8 mouse cellular contexts compared by ENCODE assay signal in genomic region chr5:43868253-43868652, GRCm38 (mm10). TPM values are rescaled to one million over a fixed set of nuclear protein-coding genes. Genes with fewer than 3 reads are reported as not detected.
DNase-seq lines count a peak whose midpoint lies in the region; ATAC-seq and TF ChIP-seq lines count a peak whose summit lies in the region.

Cd38 (plus strand) TSS chr5:43868553.

- no peak for TF ChIP-seq CTCF in left cerebral cortex, adult 2 months (IDR thresholded peaks at IDR 0.05)

- H3K9ac ChIP-seq in embryonic facial prominence, embryonic 12.5 days, result peak within 1 kb of the TSS; percentile 49
- peak within 1 kb of the TSS; percentile 44 for H3K9ac ChIP-seq in intestine, embryonic 14.5 days (ENCODE audit: low read length)
- no peak within 1 kb of the TSS for H3K9ac ChIP-seq in neural tube, embryonic 14.5 days (replicated peaks; ENCODE audit: low read depth, low read length)

- peaks cover 8% of the 10 kb centered on the region; the same call in 1 of the 2 replicates for H3K4me1 ChIP-seq in embryonic facial prominence, embryonic 12.5 days
- 0 out of 2 replicates have a peak, but pooled peaks cover 3% of the 10 kb centered on the region for H3K4me1 ChIP-seq in intestine, embryonic 14.5 days (replicated peaks; ENCODE audit: control insufficient read depth, insufficient read depth, low read length)
- H3K4me1 ChIP-seq in neural tube, embryonic 14.5 days (ENCODE audit: control insufficient read depth, insufficient read depth, low read length), result peaks cover 6% of the 10 kb centered on the region; the same call in 1 of the 2 replicates

- intact Hi-C loops in left cerebral cortex, adult 2 months (cut with DNase I), result no loop called here

- no peaks in the 10 kb centered on the region for H3K36me3 ChIP-seq in embryonic facial prominence, embryonic 12.5 days
- no peaks in the 10 kb centered on the region for H3K36me3 ChIP-seq in intestine, embryonic 14.5 days (ENCODE audit: control insufficient read depth, insufficient read depth, low read length)
- no peaks in the 10 kb centered on the region for H3K36me3 ChIP-seq in neural tube, embryonic 14.5 days (ENCODE audit: control insufficient read depth, insufficient read depth, low read length)

- DNase-seq in left cerebral cortex, adult 2 months (ENCODE audit: extremely low spot score in 1 of 2, low spot score in 2 of 2), result no peak
- no peak for DNase-seq in left cerebral cortex, adult 18-20 months (ENCODE audit: low spot score in 2 of 2)
- no peak for DNase-seq in intestine, embryonic 14.5 days (ENCODE audit: low spot score)
- no peak for DNase-seq in cerebellum, adult 18-20 months
- DNase-seq in spleen, postnatal 36 days (ENCODE audit: low spot score in 2 of 2), result no peak
- no peak for DNase-seq in frontal cortex, postnatal 14 days (ENCODE audit: low spot score in 2 of 2)

- no peaks in the 10 kb centered on the region for H3K9me3 ChIP-seq in embryonic facial prominence, embryonic 12.5 days
- H3K9me3 ChIP-seq in intestine, embryonic 14.5 days (ENCODE audit: control insufficient read depth, low read length), result no peaks in the 10 kb centered on the region
- no peaks in the 10 kb centered on the region for H3K9me3 ChIP-seq in neural tube, embryonic 14.5 days (ENCODE audit: control insufficient read depth, low read length)

- no peaks in the 10 kb centered on the region for H3K27me3 ChIP-seq in embryonic facial prominence, embryonic 12.5 days
- no peaks in the 10 kb centered on the region for H3K27me3 ChIP-seq in intestine, embryonic 14.5 days (replicated peaks; ENCODE audit: control insufficient read depth, insufficient read depth, low read length)
- no peaks in the 10 kb centered on the region for H3K27me3 ChIP-seq in neural tube, embryonic 14.5 days (ENCODE audit: control insufficient read depth, insufficient read depth, low read length)

- peak within 1 kb of the TSS; percentile 67 for H3K4me2 ChIP-seq in embryonic facial prominence, embryonic 12.5 days (replicated peaks)
- H3K4me2 ChIP-seq in intestine, embryonic 14.5 days (ENCODE audit: low read length), result peak within 1 kb of the TSS; percentile 68
- peak within 1 kb of the TSS; percentile 55 for H3K4me2 ChIP-seq in neural tube, embryonic 14.5 days (ENCODE audit: low read depth, low read length)

- peak within 1 kb of the TSS; percentile 63 for H3K27ac ChIP-seq in left cerebral cortex, adult 2 months
- 0 out of 2 replicates have a peak within 1 kb of the TSS, but pooled peaks have one; percentile 36 for H3K27ac ChIP-seq in embryonic facial prominence, embryonic 12.5 days
- H3K27ac ChIP-seq in intestine, embryonic 14.5 days (ENCODE audit: low read depth), result peak within 1 kb of the TSS; percentile 33; the same call in 1 of the 2 replicates
- no peak within 1 kb of the TSS for H3K27ac ChIP-seq in neural tube, embryonic 14.5 days (ENCODE audit: low read depth, low read length)

- ATAC-seq in embryonic facial prominence, embryonic 12.5 days (ENCODE audit: insufficient number of reproducible peaks, insufficient read depth, low FRiP score, low TSS enrichment), result no peak
- ATAC-seq in intestine, embryonic 14.5 days (replicated peaks; ENCODE audit: low FRiP score, low TSS enrichment, low read depth), result no peak
- no peak for ATAC-seq in neural tube, embryonic 14.5 days (ENCODE audit: low read depth)

- H3K4me3 ChIP-seq in left cerebral cortex, adult 2 months, result peak within 1 kb of the TSS; percentile 43
- H3K4me3 ChIP-seq in embryonic facial prominence, embryonic 12.5 days, result peak within 1 kb of the TSS; percentile 41
- peak within 1 kb of the TSS; percentile 35 for H3K4me3 ChIP-seq in intestine, embryonic 14.5 days (ENCODE audit: low read depth, low read length)
- H3K4me3 ChIP-seq in neural tube, embryonic 14.5 days (ENCODE audit: low read depth, low read length), result peak within 1 kb of the TSS; percentile 26

RNA-seq across cellular contexts. Expression of gene Cd38, which starts in this region (rescaled TPM):
- total RNA-seq in left cerebral cortex, adult 2 months (2021), result 1 to 10 TPM; 1.2 to 2.2 TPM
- 1 to 10 TPM in 1 of 2 experiments, under 1 TPM in 1; 0.63 to 1.3 TPM for total RNA-seq in left cerebral cortex, adult 18-20 months (2021)
- polyA plus RNA-seq in embryonic facial prominence, embryonic 12.5 days (2016; fragmentation: Nextera tagmentation; extraction: Ambion mirVana), result 9.1 and 9.5 TPM in 2 replicates
- polyA plus RNA-seq in intestine, embryonic 14.5 days (2014; fragmentation: Nextera tagmentation; extraction: Ambion mirVana), result 14.4 and 15.8 TPM in 2 replicates
- 1.5 and 3.9 TPM in 2 replicates for polyA plus RNA-seq in neural tube, embryonic 14.5 days (2014; fragmentation: Nextera tagmentation; extraction: Ambion mirVana)
